Mouse (Mus musculus): ENCODE data around the gene Mst1r. TPM values are rescaled to one million over a fixed set of nuclear protein-coding genes. Genes with fewer than 3 reads are reported as not detected.

Mst1r gene
- polyA plus RNA-seq, 1 experiment = 4.6 TPM

DNA sequence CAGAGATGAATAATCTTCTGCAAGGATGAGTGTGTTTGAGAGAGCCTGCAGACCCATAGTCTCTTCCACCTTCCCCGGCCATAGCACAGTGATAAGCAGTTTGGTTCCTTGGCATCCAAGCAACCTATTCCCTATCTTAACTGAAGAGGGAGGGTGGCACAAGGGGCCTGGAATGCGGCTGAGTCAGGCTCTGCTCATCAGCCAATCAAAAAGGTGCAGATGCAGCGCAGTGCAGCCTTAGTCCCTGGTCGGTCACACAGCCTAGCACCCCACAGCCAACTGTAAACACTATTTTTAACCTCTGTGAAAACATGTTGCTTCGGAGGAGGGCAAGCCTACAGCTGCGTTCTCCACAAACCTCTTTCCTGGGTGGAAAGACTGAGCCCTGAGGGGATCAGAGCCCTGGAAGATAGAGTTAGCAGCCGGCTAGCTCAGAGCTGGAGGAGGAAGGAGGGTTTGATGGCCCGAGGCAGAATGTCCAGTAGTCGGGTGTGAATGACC is 20.3 kb downstream of the Mst1r start:
- Histone ChIP-seq H3K27me3 (ENCODE audit: control insufficient read depth, insufficient read depth, low read length) (no peaks in the 10 kb centered on the region), H3K36me3 (ENCODE audit: control insufficient read depth, insufficient read depth, low read length) (no peaks in the 10 kb centered on the region), H3K27ac (ENCODE audit: control insufficient read depth, insufficient read depth, low read depth, low read length) (no peak overlapping the region), H3K4me1 (ENCODE audit: control insufficient read depth, insufficient read depth, low read length) (peaks cover 4% of the 10 kb centered on the region), H3K4me3 (ENCODE audit: control insufficient read depth, low read depth, low read length) (peak overlapping the region; percentile 75)
- TF ChIP-seq CTCF (IDR thresholded peaks at IDR 0.05; ENCODE audit: control insufficient read depth, insufficient read depth, insufficient replicate concordance, low read depth, low read length) = no peak
- TF ChIP-seq POLR2A (IDR thresholded peaks at IDR 0.05; ENCODE audit: control insufficient read depth, low read depth, low read length) = no peak

DNA sequence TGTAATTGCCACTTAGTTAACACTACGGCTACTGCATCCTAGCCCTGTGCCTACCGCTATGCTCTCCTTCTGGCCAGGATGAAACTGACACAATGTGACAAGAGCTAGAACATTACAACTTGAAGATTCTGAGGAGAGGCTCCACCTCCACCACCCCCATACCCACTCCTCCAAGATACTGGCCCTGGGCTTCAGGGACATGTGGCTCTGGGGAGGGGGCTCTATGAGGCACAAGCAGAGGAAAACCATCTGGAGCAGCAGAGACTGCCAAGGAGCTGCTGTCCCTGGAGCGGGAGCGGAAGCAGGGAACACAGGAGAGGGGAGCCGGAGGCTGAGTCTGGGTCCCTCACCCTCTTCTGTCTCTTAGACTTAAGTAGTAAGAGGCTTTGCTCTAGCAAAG is 21.1 kb downstream of the Mst1r start:
- no peaks in the 10 kb centered on the region for H3K36me3 ChIP-seq (ENCODE audit: control insufficient read depth, insufficient read depth, low read length)
- TF ChIP-seq POLR2A (IDR thresholded peaks at IDR 0.05; ENCODE audit: control insufficient read depth, low read depth, low read length) (no peak), CTCF (IDR thresholded peaks at IDR 0.05; ENCODE audit: control insufficient read depth, insufficient read depth, insufficient replicate concordance, low read depth, low read length) (no peak)
- H3K27me3 ChIP-seq (ENCODE audit: control insufficient read depth, insufficient read depth, low read length) = no peaks in the 10 kb centered on the region
- H3K4me3 ChIP-seq (ENCODE audit: control insufficient read depth, low read depth, low read length) = peak overlapping the region; percentile 84
- peaks cover 4% of the 10 kb centered on the region for H3K4me1 ChIP-seq (ENCODE audit: control insufficient read depth, insufficient read depth, low read length)
- peak overlapping the region; percentile 44 for H3K27ac ChIP-seq (ENCODE audit: control insufficient read depth, insufficient read depth, low read depth, low read length)

DNA sequence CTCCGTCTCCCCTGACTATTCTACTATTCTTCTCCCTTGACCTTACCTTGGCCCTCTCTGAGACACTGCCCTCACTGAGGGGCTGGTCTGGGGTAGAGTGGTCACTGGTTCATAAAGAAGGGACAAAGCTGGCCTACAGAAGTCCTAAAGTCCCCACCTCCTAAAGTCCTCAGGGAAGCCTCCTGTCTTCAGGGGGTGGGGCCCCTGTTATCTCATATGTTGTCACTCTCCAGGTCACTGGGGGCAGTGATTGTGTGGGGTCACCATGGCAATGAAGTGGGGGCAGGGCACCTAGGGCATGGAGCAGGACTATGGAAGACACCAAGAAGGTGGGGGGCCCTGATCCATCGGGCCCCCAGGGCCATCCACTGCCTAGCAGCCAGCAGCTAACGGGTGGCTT is 21.5 kb downstream of the Mst1r start, which contains the start of gene Actl11:
Gene Actl11, plus strand, starts transcription at position 301 of the 400 bp plus-strand sequence.
- no peak for TF ChIP-seq CTCF (IDR thresholded peaks at IDR 0.05; ENCODE audit: control insufficient read depth, insufficient read depth, insufficient replicate concordance, low read depth, low read length)
- TF ChIP-seq POLR2A (IDR thresholded peaks at IDR 0.05; ENCODE audit: control insufficient read depth, low read depth, low read length) = peak; percentile 51; the same call in 1 of the 2 replicates
- Histone ChIP-seq H3K4me1 (ENCODE audit: control insufficient read depth, insufficient read depth, low read length) (peaks cover 4% of the 10 kb centered on the region), H3K4me3 (ENCODE audit: control insufficient read depth, low read depth, low read length) (peak within 1 kb of the TSS; percentile 84), H3K27ac (ENCODE audit: control insufficient read depth, insufficient read depth, low read depth, low read length) (peak within 1 kb of the TSS; percentile 44), H3K36me3 (ENCODE audit: control insufficient read depth, insufficient read depth, low read length) (no peaks in the 10 kb centered on the region), H3K27me3 (ENCODE audit: control insufficient read depth, insufficient read depth, low read length) (no peaks in the 10 kb centered on the region)

DNA sequence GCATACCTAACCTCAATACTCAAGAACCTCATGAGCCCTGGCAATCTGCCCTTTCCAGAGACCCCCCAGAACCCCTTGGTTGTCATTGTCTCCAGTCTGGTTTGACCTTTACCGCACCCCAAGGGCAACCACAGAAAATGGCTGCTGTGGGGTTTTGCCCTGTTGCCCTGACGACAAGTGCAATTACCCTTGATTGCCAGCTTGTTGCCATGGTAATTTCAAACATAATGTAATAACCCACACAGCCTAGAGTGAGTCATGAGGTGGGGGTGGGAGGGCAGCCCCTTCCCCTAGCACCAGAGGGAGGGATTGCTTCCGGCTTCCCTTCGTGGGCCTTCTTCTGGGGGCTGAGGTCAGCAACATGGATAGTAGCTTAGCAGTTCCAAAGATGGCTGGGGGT is 25.5 kb downstream of the Mst1r start:
- H3K36me3 ChIP-seq (ENCODE audit: control insufficient read depth, insufficient read depth, low read length) = no peaks in the 10 kb centered on the region
- H3K27me3 ChIP-seq (ENCODE audit: control insufficient read depth, insufficient read depth, low read length) = no peaks in the 10 kb centered on the region
- H3K4me1 ChIP-seq (ENCODE audit: control insufficient read depth, insufficient read depth, low read length) = peaks cover 17% of the 10 kb centered on the region
- TF ChIP-seq POLR2A (IDR thresholded peaks at IDR 0.05; ENCODE audit: control insufficient read depth, low read depth, low read length) (no peak), CTCF (IDR thresholded peaks at IDR 0.05; ENCODE audit: control insufficient read depth, insufficient read depth, insufficient replicate concordance, low read depth, low read length) (no peak)
- H3K4me3 ChIP-seq (ENCODE audit: control insufficient read depth, low read depth, low read length) = peak overlapping the region; percentile 84
- H3K27ac ChIP-seq (ENCODE audit: control insufficient read depth, insufficient read depth, low read depth, low read length) = no peak overlapping the region

DNA sequence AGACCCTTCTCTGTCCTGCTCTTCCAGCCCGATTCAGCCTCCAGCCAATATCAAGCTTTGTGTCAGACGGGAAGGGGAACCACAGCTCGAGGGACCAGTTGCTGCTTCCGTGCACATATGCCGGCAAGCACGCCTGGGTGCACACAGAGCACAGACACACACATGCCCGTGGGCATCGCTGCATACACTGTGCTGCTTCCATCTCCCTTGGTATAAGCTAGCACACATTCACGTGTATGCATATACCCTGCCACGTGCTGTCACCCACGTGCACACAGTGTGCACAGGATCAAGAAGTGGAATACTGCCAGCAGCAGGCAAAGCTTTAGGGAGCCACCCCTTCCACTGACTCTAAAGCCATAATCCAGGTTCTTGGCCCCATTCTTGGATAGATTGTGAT is 27.5 kb downstream of the Mst1r start:
- no peak overlapping the region for H3K4me3 ChIP-seq (ENCODE audit: control insufficient read depth, low read depth, low read length)
- H3K36me3 ChIP-seq (ENCODE audit: control insufficient read depth, insufficient read depth, low read length) = no peaks in the 10 kb centered on the region
- TF ChIP-seq POLR2A (IDR thresholded peaks at IDR 0.05; ENCODE audit: control insufficient read depth, low read depth, low read length) = no peak
- TF ChIP-seq CTCF (IDR thresholded peaks at IDR 0.05; ENCODE audit: control insufficient read depth, insufficient read depth, insufficient replicate concordance, low read depth, low read length) = no peak
- no peak overlapping the region for H3K27ac ChIP-seq (ENCODE audit: control insufficient read depth, insufficient read depth, low read depth, low read length)
- H3K27me3 ChIP-seq (ENCODE audit: control insufficient read depth, insufficient read depth, low read length) = no peaks in the 10 kb centered on the region
- H3K4me1 ChIP-seq (ENCODE audit: control insufficient read depth, insufficient read depth, low read length) = peaks cover 13% of the 10 kb centered on the region

DNA sequence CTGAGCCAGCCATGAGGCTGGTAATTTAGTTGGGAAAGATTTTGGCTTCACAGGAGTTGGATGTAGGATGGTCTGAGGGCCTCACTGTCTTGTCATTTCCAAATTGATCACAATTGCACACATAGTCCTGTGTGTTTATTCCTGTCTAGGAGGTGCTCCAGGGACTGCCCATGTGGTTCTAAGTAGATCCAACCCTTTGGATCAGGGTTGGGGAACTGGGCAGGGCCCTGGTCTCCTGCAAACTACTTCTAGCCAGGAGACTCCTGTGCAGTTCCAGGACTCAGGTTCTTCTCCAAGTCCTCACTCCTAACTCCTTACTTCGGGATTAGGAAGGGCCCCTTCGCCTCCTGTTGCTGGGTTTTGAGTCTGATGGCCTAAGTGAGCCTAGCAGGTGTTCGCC is 28.7 kb downstream of the Mst1r start, which contains the start of gene Camkv:
Gene Camkv, plus strand, starts transcription at position 301 of the 400 bp plus-strand sequence.
- Histone ChIP-seq H3K27ac (ENCODE audit: control insufficient read depth, insufficient read depth, low read depth, low read length) (no peak within 1 kb of the TSS), H3K4me1 (ENCODE audit: control insufficient read depth, insufficient read depth, low read length) (peaks cover 13% of the 10 kb centered on the region), H3K27me3 (ENCODE audit: control insufficient read depth, insufficient read depth, low read length) (no peaks in the 10 kb centered on the region), H3K4me3 (ENCODE audit: control insufficient read depth, low read depth, low read length) (peak within 1 kb of the TSS; percentile 86), H3K36me3 (ENCODE audit: control insufficient read depth, insufficient read depth, low read length) (no peaks in the 10 kb centered on the region)
- TF ChIP-seq CTCF (IDR thresholded peaks at IDR 0.05; ENCODE audit: control insufficient read depth, insufficient read depth, insufficient replicate concordance, low read depth, low read length) = no peak
- TF ChIP-seq POLR2A (IDR thresholded peaks at IDR 0.05; ENCODE audit: control insufficient read depth, low read depth, low read length) = no peak

DNA sequence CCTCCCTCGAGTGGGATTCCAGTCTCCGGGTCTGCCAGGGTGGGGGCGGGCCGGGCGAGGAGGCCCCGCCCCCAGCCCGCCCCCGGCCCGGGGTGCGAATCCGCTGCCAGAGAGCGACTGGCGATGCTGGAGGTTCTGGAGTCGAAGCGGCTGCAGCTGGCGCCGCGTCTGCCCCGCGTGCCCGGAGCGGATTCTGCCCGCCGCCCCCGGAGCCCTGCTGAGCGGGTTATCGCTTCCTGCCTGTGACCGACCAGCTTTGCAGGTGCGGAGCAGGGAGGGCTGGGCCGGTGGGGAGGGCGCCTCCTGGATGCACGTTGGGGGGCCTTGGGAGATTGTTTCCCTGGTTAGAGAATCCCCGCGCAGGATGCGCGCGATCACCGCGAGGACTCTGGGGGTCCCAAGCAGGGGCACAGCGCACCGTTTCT is 29.1 kb downstream of the Mst1r start:
- no peaks in the 10 kb centered on the region for H3K36me3 ChIP-seq (ENCODE audit: control insufficient read depth, insufficient read depth, low read length)
- H3K27ac ChIP-seq (ENCODE audit: control insufficient read depth, insufficient read depth, low read depth, low read length) = no peak overlapping the region
- H3K27me3 ChIP-seq (ENCODE audit: control insufficient read depth, insufficient read depth, low read length) = no peaks in the 10 kb centered on the region
- TF ChIP-seq POLR2A (IDR thresholded peaks at IDR 0.05; ENCODE audit: control insufficient read depth, low read depth, low read length) (no peak), CTCF (IDR thresholded peaks at IDR 0.05; ENCODE audit: control insufficient read depth, insufficient read depth, insufficient replicate concordance, low read depth, low read length) (no peak)
- peak overlapping the region; percentile 86 for H3K4me3 ChIP-seq (ENCODE audit: control insufficient read depth, low read depth, low read length)
- H3K4me1 ChIP-seq (ENCODE audit: control insufficient read depth, insufficient read depth, low read length) = peaks cover 13% of the 10 kb centered on the region

Measured in testis, adult 2 months (tissue).